Comparison of ENCODE assay signal across 35 mouse cellular contexts in genomic region chr8:122596031-122596430, GRCm38 (mm10). TPM values are rescaled to one million over a fixed set of nuclear protein-coding genes. Genes with fewer than 3 reads are reported as not detected.
DNase-seq lines count a peak whose midpoint lies in the region; ATAC-seq and TF ChIP-seq lines count a peak whose summit lies in the region.
"Had no signal": no experiment of that assay in that cellular context is flagged by ENCODE, and none has a peak within 500 bp of the region (broad histone marks: within the 10 kb centered on the region; RNA-seq: fewer than 3 reads in every experiment).

No protein-coding gene starts in this region.

- H3K27ac ChIP-seq in heart, embryonic 16.5 days (ENCODE audit: low read length) = no peak overlapping the region
- peak overlapping the region; percentile 83 for H3K27ac ChIP-seq in bone marrow, adult 2 months (ENCODE audit: control insufficient read depth, insufficient read depth, low read depth, low read length, poor library complexity)
- H3K27ac ChIP-seq in intestine, embryonic 16.5 days (ENCODE audit: low read length) = no peak overlapping the region
- H3K27ac ChIP-seq: embryonic facial prominence, embryonic 13.5 days; gastrocnemius, adult 2 months; heart, adult 2 months; heart, embryonic 13.5 days; hindbrain, embryonic 13.5 days; left cerebral cortex, adult 2 months; liver, embryonic 13.5 days; macrophage; midbrain, embryonic 10.5 days; midbrain, embryonic 15.5 days; stomach, embryonic 15.5 days had no signal

- no peaks in the 10 kb centered on the region for H3K4me1 ChIP-seq in heart, embryonic 16.5 days (ENCODE audit: control insufficient read depth, insufficient read depth, low read length)
- peaks cover 18% of the 10 kb centered on the region for H3K4me1 ChIP-seq in bone marrow, adult 2 months (ENCODE audit: control insufficient read depth, insufficient read depth, low read length)
- H3K4me1 ChIP-seq in intestine, embryonic 16.5 days (ENCODE audit: control insufficient read depth, insufficient read depth, low read length) = no peaks in the 10 kb centered on the region
- H3K4me1 ChIP-seq: embryonic facial prominence, embryonic 13.5 days; midbrain, embryonic 15.5 days; stomach, embryonic 15.5 days had no signal

- no peak overlapping the region for H3K4me2 ChIP-seq in heart, embryonic 16.5 days (ENCODE audit: low read depth, low read length)
- no peak overlapping the region for H3K4me2 ChIP-seq in intestine, embryonic 16.5 days (ENCODE audit: low read depth, low read length)
- H3K4me2 ChIP-seq: embryonic facial prominence, embryonic 13.5 days; heart, embryonic 13.5 days; hindbrain, embryonic 13.5 days; liver, embryonic 13.5 days; midbrain, embryonic 15.5 days; stomach, embryonic 15.5 days had no signal

- peak; percentile 23; the same call in 1 of the 2 replicates for ATAC-seq in heart, embryonic 16.5 days (replicated peaks; ENCODE audit: extremely low read depth, insufficient read depth, low FRiP score)
- peak; percentile 20; the same call in 1 of the 2 replicates for ATAC-seq in megakaryocyte progenitor cell, adult 5-6 weeks (replicated peaks; ENCODE audit: poor library complexity)
- no peak for ATAC-seq in intestine, embryonic 16.5 days
- ATAC-seq: forebrain, embryonic 16.5 days; intestine, postnatal 0 days; midbrain, embryonic 15.5 days; Patski had no signal

- intact Hi-C loops in heart, postnatal 25 days (cut with DNase I) = no loop called here

- no peak for TF ChIP-seq CTCF in bone marrow, adult 2 months (IDR thresholded peaks at IDR 0.05; ENCODE audit: control insufficient read depth, insufficient read depth, low read length)

- H3K9ac ChIP-seq in heart, embryonic 16.5 days (ENCODE audit: low read length) = no peak overlapping the region
- no peak overlapping the region for H3K9ac ChIP-seq in intestine, embryonic 16.5 days (ENCODE audit: low read depth, low read length)
- H3K9ac ChIP-seq: embryonic facial prominence, embryonic 13.5 days; heart, embryonic 13.5 days; hindbrain, embryonic 13.5 days; liver, embryonic 13.5 days; midbrain, embryonic 15.5 days; stomach, embryonic 15.5 days had no signal

- no peak for DNase-seq in heart, postnatal 25 days (ENCODE audit: low spot score)
- DNase-seq in thymus, postnatal 25 days = peak; percentile 52
- DNase-seq in right cerebral cortex, postnatal 36 days (ENCODE audit: low spot score in 2 of 2) = no peak
- DNase-seq: adrenal gland, postnatal 10 days; cerebellum, adult 11 months; cerebellum, adult 9-10 months; gastrocnemius, adult 2 months; gastrocnemius, postnatal 36 days; heart, adult 2 months; heart, postnatal 14 days; kidney, adult 9 months; kidney, postnatal 10 days; liver, embryonic 13.5 days; lung, adult 2 months; lung, postnatal 10 days had no signal

- H3K27me3 ChIP-seq in heart, embryonic 16.5 days (ENCODE audit: control insufficient read depth, insufficient read depth, low read length) = no peaks in the 10 kb centered on the region
- no peaks in the 10 kb centered on the region for H3K27me3 ChIP-seq in intestine, embryonic 16.5 days (replicated peaks; ENCODE audit: control insufficient read depth, insufficient read depth, low read length)
- H3K27me3 ChIP-seq: embryonic facial prominence, embryonic 13.5 days; hindbrain, embryonic 13.5 days; liver, embryonic 13.5 days; midbrain, embryonic 15.5 days; Patski; stomach, embryonic 15.5 days had no signal

- no peak overlapping the region for H3K4me3 ChIP-seq in heart, embryonic 16.5 days (ENCODE audit: low read length)
- peak overlapping the region; percentile 35 for H3K4me3 ChIP-seq in bone marrow, adult 2 months (replicated peaks; ENCODE audit: control insufficient read depth, low read depth, low read length)
- no peak overlapping the region for H3K4me3 ChIP-seq in intestine, embryonic 16.5 days (ENCODE audit: low read length)
- H3K4me3 ChIP-seq: embryonic facial prominence, embryonic 13.5 days; forebrain, embryonic 10.5 days; gastrocnemius, adult 2 months; heart, adult 2 months; heart, embryonic 13.5 days; hindbrain, embryonic 13.5 days; left cerebral cortex, adult 2 months; liver, embryonic 13.5 days; midbrain, embryonic 10.5 days; midbrain, embryonic 15.5 days; stomach, embryonic 15.5 days had no signal

- H3K9me3 ChIP-seq in heart, embryonic 16.5 days (replicated peaks; ENCODE audit: control insufficient read depth, low read length) = no peaks in the 10 kb centered on the region
- H3K9me3 ChIP-seq in intestine, embryonic 16.5 days (ENCODE audit: control insufficient read depth, low read length) = no peaks in the 10 kb centered on the region
- H3K9me3 ChIP-seq: embryonic facial prominence, embryonic 13.5 days; forebrain, embryonic 10.5 days; G1E; heart, embryonic 13.5 days; hindbrain, embryonic 13.5 days; liver, embryonic 13.5 days; midbrain, embryonic 10.5 days; midbrain, embryonic 15.5 days; stomach, embryonic 15.5 days had no signal

- 46% methylated on average over 4 of the region's 4 CpGs for WGBS in heart, embryonic 16.5 days
- WGBS in bone marrow, adult 2 months = 18% methylated on average over 4 of the region's 4 CpGs
- WGBS in intestine, embryonic 16.5 days = 74% methylated on average over 4 of the region's 4 CpGs

- no peak for TF ChIP-seq POLR2A in bone marrow, adult 2 months (IDR thresholded peaks at IDR 0.05; ENCODE audit: borderline replicate concordance, control insufficient read depth, low read depth, low read length)

- no peaks in the 10 kb centered on the region for H3K36me3 ChIP-seq in heart, embryonic 16.5 days (ENCODE audit: control insufficient read depth, insufficient read depth)
- no peaks in the 10 kb centered on the region for H3K36me3 ChIP-seq in intestine, embryonic 16.5 days (ENCODE audit: control insufficient read depth, insufficient read depth, low read length)
- H3K36me3 ChIP-seq: forebrain, embryonic 10.5 days; liver, embryonic 13.5 days had no signal

RNA-seq across cellular contexts. Expression of gene Galns, which starts 15.2 kb away (rescaled TPM):
- 10.0 and 10.4 TPM in 2 replicates for polyA plus RNA-seq in heart, embryonic 16.5 days (2015; fragmentation: Nextera tagmentation; extraction: Ambion mirVana)
- total RNA-seq in heart, postnatal 25 days (2021) = 1 to 10 TPM; 2.9 to 3.4 TPM
- 18.7 and 40.6 TPM in 2 replicates for polyA plus RNA-seq in bone marrow, adult 2 months (2011; ENCODE audit: insufficient read depth, insufficient read length, low replicate concordance, missing spikeins)
- total RNA-seq in megakaryocyte progenitor cell, adult 5-6 weeks (2015) = 30.3 and 31.8 TPM in 2 replicates
- total RNA-seq in megakaryocyte progenitor cell, adult 5-6 weeks (2017) = 32.2 and 33.1 TPM in 2 replicates
- polyA plus RNA-seq in intestine, embryonic 16.5 days (2015; fragmentation: Nextera tagmentation; extraction: Ambion mirVana) = 22.4 and 27.4 TPM in 2 replicates

RNA-seq across cellular contexts. Expression of gene Trappc2l, which starts 15.4 kb away (rescaled TPM):
- 58.2 and 60.1 TPM in 2 replicates for polyA plus RNA-seq in heart, embryonic 16.5 days (2015; fragmentation: Nextera tagmentation; extraction: Ambion mirVana)
- total RNA-seq in heart, postnatal 25 days (2021) = 10 to 100 TPM; 58.4 to 62.8 TPM
- 14.0 and 36.5 TPM in 2 replicates for polyA plus RNA-seq in bone marrow, adult 2 months (2011; ENCODE audit: insufficient read depth, insufficient read length, low replicate concordance, missing spikeins)
- 41.5 and 52.4 TPM in 2 replicates for total RNA-seq in megakaryocyte progenitor cell, adult 5-6 weeks (2015)
- total RNA-seq in megakaryocyte progenitor cell, adult 5-6 weeks (2017) = 18.0 and 27.9 TPM in 2 replicates
- polyA plus RNA-seq in intestine, embryonic 16.5 days (2015; fragmentation: Nextera tagmentation; extraction: Ambion mirVana) = 76.7 and 86.4 TPM in 2 replicates

RNA-seq across cellular contexts. Expression of gene Aprt, which starts 19.3 kb away (rescaled TPM):
- 159 and 204 TPM in 2 replicates for polyA plus RNA-seq in heart, embryonic 16.5 days (2015; fragmentation: Nextera tagmentation; extraction: Ambion mirVana)
- 10 to 100 TPM; 30.6 to 39.3 TPM for total RNA-seq in heart, postnatal 25 days (2021)
- polyA plus RNA-seq in bone marrow, adult 2 months (2011; ENCODE audit: insufficient read depth, insufficient read length, low replicate concordance, missing spikeins) = 41.8 and 95.4 TPM in 2 replicates
- 258 and 268 TPM in 2 replicates for total RNA-seq in megakaryocyte progenitor cell, adult 5-6 weeks (2015)
- total RNA-seq in megakaryocyte progenitor cell, adult 5-6 weeks (2017) = 117 and 152 TPM in 2 replicates
- polyA plus RNA-seq in intestine, embryonic 16.5 days (2015; fragmentation: Nextera tagmentation; extraction: Ambion mirVana) = 736 and 778 TPM in 2 replicates

RNA-seq across cellular contexts. Expression of gene Pabpn1l, which starts 26.5 kb away (rescaled TPM):
- polyA plus RNA-seq in heart, embryonic 16.5 days (2015; fragmentation: Nextera tagmentation; extraction: Ambion mirVana) = not detected in 2 replicates
- not detected for total RNA-seq in heart, postnatal 25 days (2021)
- not detected in 2 replicates for polyA plus RNA-seq in bone marrow, adult 2 months (2011; ENCODE audit: insufficient read depth, insufficient read length, low replicate concordance, missing spikeins)
- 0.12 TPM in 1 of 2 replicates, not detected in the other for total RNA-seq in megakaryocyte progenitor cell, adult 5-6 weeks (2015)
- total RNA-seq in megakaryocyte progenitor cell, adult 5-6 weeks (2017) = not detected in 2 replicates
- polyA plus RNA-seq in intestine, embryonic 16.5 days (2015; fragmentation: Nextera tagmentation; extraction: Ambion mirVana) = 0.23 TPM in 1 of 2 replicates, not detected in the other
- total RNA-seq: adrenal gland, postnatal 10 days; gastrocnemius, adult 2 months; gastrocnemius, postnatal 36 days; layer of hippocampus, postnatal 10 days; left cerebral cortex, adult 2 months; left cerebral cortex, postnatal 25 days had no signal
- polyA plus RNA-seq: embryonic facial prominence, embryonic 13.5 days; forebrain, embryonic 10.5 days; forebrain, embryonic 16.5 days; G1E; heart, embryonic 13.5 days; hindbrain, embryonic 13.5 days; intestine, postnatal 0 days; liver, embryonic 13.5 days; lung, adult 2 months; macrophage; midbrain, embryonic 10.5 days; midbrain, embryonic 15.5 days; neural tube, embryonic 11.5 days; stomach, embryonic 15.5 days had no signal

RNA-seq across cellular contexts. Expression of gene Cdt1, which starts 28.2 kb away (rescaled TPM):
- 27.9 and 29.0 TPM in 2 replicates for polyA plus RNA-seq in heart, embryonic 16.5 days (2015; fragmentation: Nextera tagmentation; extraction: Ambion mirVana)
- total RNA-seq in heart, postnatal 25 days (2021) = 1 to 10 TPM; 2.7 to 3.2 TPM
- 62.8 and 68.5 TPM in 2 replicates for polyA plus RNA-seq in bone marrow, adult 2 months (2011; ENCODE audit: insufficient read depth, insufficient read length, low replicate concordance, missing spikeins)
- total RNA-seq in megakaryocyte progenitor cell, adult 5-6 weeks (2015) = 52.4 and 62.0 TPM in 2 replicates
- total RNA-seq in megakaryocyte progenitor cell, adult 5-6 weeks (2017) = 40.8 and 49.6 TPM in 2 replicates
- 36.2 and 40.0 TPM in 2 replicates for polyA plus RNA-seq in intestine, embryonic 16.5 days (2015; fragmentation: Nextera tagmentation; extraction: Ambion mirVana)
